Mouse (Mus musculus): Measurements from ENCODE around the gene Hmgcs2.

Hmgcs2 gene

GRCm38 (mm10) chr3:98280933-98281678, 871 bp downstream of the Hmgcs2 start:
- peak; percentile 62 for DNase-seq (ENCODE audit: extremely low spot score)

GRCm38 (mm10) chr3:98282422-98282821, 2.2 kb downstream of the Hmgcs2 start:
- DNase-seq (ENCODE audit: extremely low spot score), result no peak

GRCm38 (mm10) chr3:98283205-98283604, 3.0 kb downstream of the Hmgcs2 start:
- DNase-seq (ENCODE audit: extremely low spot score), result no peak

GRCm38 (mm10) chr3:98291044-98291443, 10.8 kb downstream of the Hmgcs2 start:
- no peak for DNase-seq (ENCODE audit: extremely low spot score)

- no peak for DNase-seq (ENCODE audit: extremely low spot score)
Measured at GRCm38 (mm10) chr3:98295965-98296364, 15.7 kb downstream of the Hmgcs2 start.

- no peak for DNase-seq (ENCODE audit: extremely low spot score)
Measured at GRCm38 (mm10) chr3:98299391-98300100, 19.3 kb downstream of the Hmgcs2 start.

- DNase-seq (ENCODE audit: extremely low spot score), result no peak
Measured at GRCm38 (mm10) chr3:98300266-98300665, 20.0 kb downstream of the Hmgcs2 start.

GRCm38 (mm10) chr3:98301761-98302160, 21.5 kb downstream of the Hmgcs2 start:
- DNase-seq (ENCODE audit: extremely low spot score), result no peak

GRCm38 (mm10) chr3:98308606-98309005, 28.4 kb downstream of the Hmgcs2 start:
- DNase-seq (ENCODE audit: extremely low spot score), result no peak

GRCm38 (mm10) chr3:98310456-98310855, 30.2 kb downstream of the Hmgcs2 start:
- DNase-seq (ENCODE audit: extremely low spot score), result no peak

GRCm38 (mm10) chr3:98312867-98313266, 32.6 kb downstream of the Hmgcs2 start:
- DNase-seq (ENCODE audit: extremely low spot score), result peak; percentile 60

GRCm38 (mm10) chr3:98313294-98314155, 33.3 kb downstream of the Hmgcs2 start:
- no peak for DNase-seq (ENCODE audit: extremely low spot score)

GRCm38 (mm10) chr3:98315181-98315580, 34.9 kb downstream of the Hmgcs2 start:
- no peak for DNase-seq (ENCODE audit: extremely low spot score)

- no peak for DNase-seq (ENCODE audit: extremely low spot score)
Measured at GRCm38 (mm10) chr3:98317143-98317542, 36.9 kb downstream of the Hmgcs2 start.

- peak; percentile 71 for DNase-seq (ENCODE audit: extremely low spot score)
Measured at GRCm38 (mm10) chr3:98319190-98319589, 39.0 kb downstream of the Hmgcs2 start.

- DNase-seq (ENCODE audit: extremely low spot score), result no peak
Measured at GRCm38 (mm10) chr3:98322209-98322608, 42.0 kb downstream of the Hmgcs2 start.

- no peak for DNase-seq (ENCODE audit: extremely low spot score)
Measured at GRCm38 (mm10) chr3:98324235-98324634, 44.0 kb downstream of the Hmgcs2 start.

- no peak for DNase-seq (ENCODE audit: extremely low spot score)
Measured at GRCm38 (mm10) chr3:98334010-98334409, 53.8 kb downstream of the Hmgcs2 start.

- no peak for DNase-seq (ENCODE audit: extremely low spot score)
Measured at GRCm38 (mm10) chr3:98335331-98335730, 55.1 kb downstream of the Hmgcs2 start.

- no peak for DNase-seq (ENCODE audit: extremely low spot score)
Measured at GRCm38 (mm10) chr3:98335886-98336285, 55.7 kb downstream of the Hmgcs2 start.

- DNase-seq (ENCODE audit: extremely low spot score), result no peak
Measured at GRCm38 (mm10) chr3:98336661-98337654, 56.7 kb downstream of the Hmgcs2 start.
